ENCODE assay signal across 8 mouse cellular contexts in the genomic region with DNA sequence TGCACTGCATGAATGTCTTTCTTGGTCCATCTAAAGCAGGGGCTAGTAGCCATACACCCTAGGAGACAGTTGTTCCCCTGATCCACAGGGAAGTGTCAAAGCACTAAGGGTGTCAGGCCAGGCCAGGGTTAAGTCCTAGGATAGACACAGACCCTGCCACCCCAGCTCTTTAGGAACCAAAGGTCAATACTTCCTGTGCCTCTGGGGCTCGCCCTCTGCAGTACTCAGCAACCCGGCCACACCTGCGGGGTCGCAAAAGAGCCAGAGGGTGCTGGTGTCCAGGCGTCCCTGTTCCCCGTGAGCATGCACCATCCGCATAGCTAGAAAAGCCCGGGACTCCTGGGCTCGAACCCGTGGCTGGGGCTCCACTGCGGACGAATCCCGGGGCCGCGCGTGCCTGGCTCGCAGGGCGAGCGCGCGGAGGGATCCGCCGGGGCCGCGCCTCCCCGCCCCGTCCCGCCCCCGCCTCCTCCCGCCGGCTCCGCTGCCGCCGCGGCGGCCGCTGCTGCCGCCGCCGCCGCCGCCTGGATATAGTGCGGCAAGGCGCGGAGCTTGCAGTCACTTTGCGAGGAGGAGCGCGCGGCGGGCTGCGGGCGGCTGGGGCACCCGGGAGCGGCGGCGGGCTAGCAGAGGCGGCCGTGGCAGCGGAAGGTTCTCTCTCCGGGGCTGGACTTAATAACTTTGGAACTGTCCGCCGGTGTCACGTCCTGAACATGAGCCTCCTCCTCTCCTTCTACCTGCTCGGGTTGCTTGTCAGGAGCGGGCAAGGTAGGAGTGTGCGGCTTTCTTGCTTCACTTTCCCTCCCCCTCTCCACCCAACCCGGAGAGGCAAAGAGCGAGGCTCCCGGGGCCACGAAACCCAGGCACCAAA. TPM values are rescaled to one million over a fixed set of nuclear protein-coding genes. Genes with fewer than 3 reads are reported as not detected.
DNase-seq lines count a peak whose midpoint lies in the region; ATAC-seq and TF ChIP-seq lines count a peak whose summit lies in the region.

A gene (plus strand): TSS at position 497 of the 871 bp plus-strand sequence.

- peak within 1 kb of the TSS; percentile 85 for H3K4me3 ChIP-seq in cerebellum, adult 2 months (replicated peaks; ENCODE audit: insufficient read depth, low read depth, low read length)
- peak within 1 kb of the TSS; percentile 20 for H3K4me3 ChIP-seq in lung, adult 2 months (replicated peaks; ENCODE audit: extremely low read depth, low read depth, low read length)
- H3K4me3 ChIP-seq in olfactory bulb, adult 2 months (ENCODE audit: insufficient read depth, low read depth, low read length), result peak within 1 kb of the TSS; percentile 71

- H3K4me1 ChIP-seq in cerebellum, adult 2 months (ENCODE audit: control insufficient read depth, insufficient read depth, low read length), result peaks cover 3% of the 10 kb centered on the region
- no peaks in the 10 kb centered on the region for H3K4me1 ChIP-seq in lung, adult 2 months (ENCODE audit: control insufficient read depth, insufficient read depth, low read length)
- H3K4me1 ChIP-seq in olfactory bulb, adult 2 months (ENCODE audit: control insufficient read depth, insufficient read depth, low read length), result peaks cover 5% of the 10 kb centered on the region; the same call in 1 of the 2 replicates

- peak; percentile 42; the same call in 1 of the 2 replicates for TF ChIP-seq POLR2A in cerebellum, adult 2 months (IDR thresholded peaks at IDR 0.05; ENCODE audit: borderline replicate concordance, insufficient read depth, low read length)
- TF ChIP-seq POLR2A in lung, adult 2 months (IDR thresholded peaks at IDR 0.05; ENCODE audit: borderline replicate concordance, extremely low read depth, low read depth, low read length), result no peak
- 0 out of 2 replicates have a peak, but pooled peaks have one; percentile 33 for TF ChIP-seq POLR2A in olfactory bulb, adult 2 months (IDR thresholded peaks at IDR 0.05; ENCODE audit: insufficient read depth, low read depth, low read length)

- peak; percentile 50 to 68 for ATAC-seq in hematopoietic stem cell, adult 5-6 weeks (replicated peaks in 1 of 2; ENCODE audit: insufficient read depth in 1 of 2, low FRiP score in 2 of 2, low TSS enrichment in 1 of 2, low read depth in 1 of 2, poor library complexity in 2 of 2, severe bottlenecking in 2 of 2)

- peak; percentile 88 for DNase-seq in Muller cell, postnatal 12 days (ENCODE audit: inconsistent ontology term)
- DNase-seq in cerebellum, adult 2 months, result peak; percentile 78 to 84
- peak; percentile 52 for DNase-seq in forelimb bud, embryonic 11.5 days (ENCODE audit: low read depth, low spot score)
- peak; percentile 34 to 53 for DNase-seq in layer of hippocampus, adult 8-10 months (ENCODE audit: low spot score in 2 of 2)
- peak; percentile 15 for DNase-seq in lung, adult 2 months
- peak; percentile 58 for DNase-seq in urinary bladder, postnatal 14 days (ENCODE audit: low spot score)

- no peaks in the 10 kb centered on the region for H3K27me3 ChIP-seq in cerebellum, adult 2 months (ENCODE audit: control insufficient read depth, insufficient read depth, low read length)

- peak within 1 kb of the TSS; percentile 77 for H3K27ac ChIP-seq in cerebellum, adult 2 months (ENCODE audit: insufficient read depth, low read length)
- peak within 1 kb of the TSS; percentile 58; the same call in 1 of the 2 replicates for H3K27ac ChIP-seq in olfactory bulb, adult 2 months (ENCODE audit: insufficient read depth, low read depth, low read length)

- WGBS in cerebellum, adult 2 months, result under 1% methylated on average over 68 of the region's 70 CpGs
- WGBS in lung, adult 2 months, result under 1% methylated on average over 51 of the region's 70 CpGs
- under 1% methylated on average over 62 of the region's 70 CpGs for WGBS in olfactory bulb, adult 2 months

- no peak for TF ChIP-seq CTCF in cerebellum, adult 2 months (IDR thresholded peaks at IDR 0.05; ENCODE audit: borderline replicate concordance, insufficient read depth, low read depth, low read length)
- no peak for TF ChIP-seq CTCF in lung, adult 2 months (IDR thresholded peaks at IDR 0.05; ENCODE audit: insufficient read depth, low read length)
- no peak for TF ChIP-seq CTCF in olfactory bulb, adult 2 months (IDR thresholded peaks at IDR 0.05; ENCODE audit: insufficient read depth, low read depth, low read length)

RNA-seq across cellular contexts. Expression of the gene that starts here (rescaled TPM):
- 12.9 and 14.0 TPM in 2 replicates for polyA plus RNA-seq in cerebellum, adult 2 months (2012; rRNA removed)
- 0.10 and 0.56 TPM in 2 replicates for total RNA-seq in hematopoietic stem cell, adult 5-6 weeks (2017)
- total RNA-seq in layer of hippocampus, adult 8-10 months (2022), result 10 to 100 TPM; 50.6 to 54.3 (median 52.7) TPM
- 0.04 and 0.05 TPM in 2 replicates for polyA plus RNA-seq in lung, adult 2 months (2012; rRNA removed)
- not detected in 2 replicates for polyA plus RNA-seq in olfactory bulb, adult 2 months (2012; ENCODE audit: insufficient read depth, insufficient read length, low replicate concordance, missing spikeins)

Comparison
In these comparisons a context has a peak if more than half of its experiments do, and no peak if none do; other contexts are left out.
1. Peak in every context shown above with its lines: DNase-seq, ATAC-seq, H3K4me3 ChIP-seq and H3K27ac ChIP-seq.
2. RNA of the gene that starts here (total RNA-seq): 50.6 to 54.3 TPM in layer of hippocampus, adult 8-10 months; 0.10 to 0.56 TPM in hematopoietic stem cell, adult 5-6 weeks; every median in the first group is over 10 times any median in the second.
3. Peak in ATAC-seq in hematopoietic stem cell, adult 5-6 weeks; RNA of the gene not detected or under 1 TPM.
4. Peak in DNase-seq and H3K4me3 ChIP-seq in lung, adult 2 months; RNA of the gene not detected or under 1 TPM.
5. DNase-seq: peak in every context shown above with its lines; median percentile 88 in Muller cell, postnatal 12 days; 81 in cerebellum, adult 2 months; 58 in urinary bladder, postnatal 14 days; 52 in forelimb bud, embryonic 11.5 days; 44 in layer of hippocampus, adult 8-10 months; 15 in lung, adult 2 months.
6. H3K4me3 ChIP-seq: peak in every context shown above with its lines; median percentile 85 in cerebellum, adult 2 months; 71 in olfactory bulb, adult 2 months; 20 in lung, adult 2 months.